Mouse (Mus musculus) brain, embryonic 18.5 days (tissue): ENCODE results near the gene Foxc1.

Experiments
- DNase-seq: peaks from one replicate; pipeline ENCODE4 v3.0.0-alpha.2; 2012; ENCODE audit warnings: low read depth, low spot score

Gene Foxc1

GRCm38 (mm10) chr13:31835802-31836201 lies 29.4 kb downstream of the Foxc1 start:
- DNase-seq: no peak

- no peak for DNase-seq
Observed at GRCm38 (mm10) chr13:31849258-31849971, 43.0 kb downstream of the Foxc1 start.

GRCm38 (mm10) chr13:31853564-31853963 lies 47.1 kb downstream of the Foxc1 start:
- no peak for DNase-seq

GRCm38 (mm10) chr13:31854000-31854399 lies 47.6 kb downstream of the Foxc1 start:
- DNase-seq: no peak

GRCm38 (mm10) chr13:31860200-31860599 lies 53.8 kb downstream of the Foxc1 start:
- no peak for DNase-seq
